Mouse (Mus musculus) lung, postnatal 25 days (tissue): ENCODE measurements around the gene Ash1l.
A peak's percentile ranks its signal among the peaks of the same experiment; 100 is the strongest.

Experiments
- DNase-seq: peaks from one replicate; pipeline ENCODE4 v3.0.0; 2022; ENCODE audit warnings: low spot score

Ash1l gene

DNA sequence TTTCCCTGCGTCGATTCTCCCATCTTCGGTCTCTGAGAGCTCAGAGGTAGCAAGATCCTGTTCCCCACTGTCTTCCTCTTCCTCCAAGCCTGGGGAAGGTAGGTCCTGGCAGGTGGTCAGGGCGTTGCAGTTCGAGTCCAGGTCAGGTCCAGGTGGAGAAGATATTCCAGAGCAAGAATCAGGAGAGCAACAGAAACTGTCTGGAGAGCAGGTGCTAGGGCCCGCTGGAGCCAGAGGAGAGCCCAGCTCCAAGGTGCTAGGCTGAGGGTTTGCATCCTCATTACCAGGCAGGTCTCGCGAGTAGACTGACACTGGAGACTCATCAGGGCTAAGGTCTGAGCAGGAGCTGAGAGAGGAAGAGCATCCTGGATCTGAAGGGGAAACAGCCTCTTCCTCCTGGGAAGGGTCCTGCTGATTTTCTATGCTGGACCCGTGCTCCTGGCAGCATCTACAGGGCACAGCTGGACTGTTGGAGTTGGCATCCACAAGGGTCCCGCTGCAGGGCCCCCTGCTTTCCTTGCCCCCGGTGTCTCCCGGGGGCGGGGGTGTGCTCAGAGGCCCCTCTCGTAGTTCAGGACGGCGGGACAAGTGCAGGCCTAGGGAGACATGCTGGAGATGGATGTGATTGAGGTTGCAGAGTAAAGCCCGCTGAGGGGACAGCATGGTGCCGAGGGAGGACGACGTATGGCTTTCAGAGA, 141.5 kb downstream of the Ash1l start:
- DNase-seq, result no peak

DNA sequence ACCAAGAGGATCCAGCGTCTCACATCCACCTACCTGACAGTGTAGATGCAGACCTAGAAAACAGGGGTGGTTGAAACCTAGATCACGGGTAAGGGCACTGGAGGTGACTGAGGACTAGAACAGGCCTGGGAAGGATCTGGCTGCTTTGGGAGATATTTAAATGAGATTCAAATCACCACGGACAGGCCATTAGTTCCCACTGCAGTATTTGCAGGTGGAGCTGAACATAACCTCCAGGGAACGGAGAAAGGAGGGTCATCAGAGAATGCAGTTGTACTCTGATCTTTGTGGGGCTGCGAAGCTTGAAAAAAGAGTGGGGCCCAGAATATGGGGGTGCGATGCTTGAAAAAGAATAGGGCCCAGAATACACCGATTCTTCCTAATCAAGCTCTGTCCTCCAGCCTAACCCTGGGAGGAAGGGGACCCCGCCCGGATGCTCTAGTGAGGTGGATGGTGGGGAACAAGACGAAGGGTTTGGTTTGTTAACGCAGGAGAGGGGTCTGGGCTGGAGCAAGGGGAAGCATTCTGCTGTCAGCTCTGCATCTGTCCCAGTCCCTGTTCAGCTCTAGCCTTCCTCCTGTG, 142.2 kb downstream of the Ash1l start:
- no peak for DNase-seq

DNA sequence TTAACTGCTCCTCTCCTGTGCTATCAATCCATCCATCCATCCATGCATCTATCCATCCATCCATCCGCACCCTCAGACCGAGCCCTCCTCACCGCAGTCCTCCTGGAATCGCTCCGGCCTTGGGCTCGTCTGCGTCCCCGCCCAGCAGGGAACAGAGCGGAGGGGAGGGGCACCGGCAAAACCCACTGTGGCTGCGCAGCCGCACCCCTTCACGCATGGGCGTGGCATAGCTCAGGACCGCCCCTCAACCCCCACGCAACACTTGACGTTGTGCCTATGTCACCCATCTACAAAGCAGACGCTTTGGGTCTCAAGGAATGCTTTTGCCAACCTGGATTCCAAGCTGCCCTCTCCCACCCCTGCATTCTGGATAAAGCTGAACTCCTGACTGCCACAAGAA, 142.8 kb downstream of the Ash1l start, which contains the start of gene Rusc1:
Gene Rusc1, minus strand, starts transcription at position 137 of the 400 bp plus-strand sequence.
- peak; percentile 88 for DNase-seq

DNA sequence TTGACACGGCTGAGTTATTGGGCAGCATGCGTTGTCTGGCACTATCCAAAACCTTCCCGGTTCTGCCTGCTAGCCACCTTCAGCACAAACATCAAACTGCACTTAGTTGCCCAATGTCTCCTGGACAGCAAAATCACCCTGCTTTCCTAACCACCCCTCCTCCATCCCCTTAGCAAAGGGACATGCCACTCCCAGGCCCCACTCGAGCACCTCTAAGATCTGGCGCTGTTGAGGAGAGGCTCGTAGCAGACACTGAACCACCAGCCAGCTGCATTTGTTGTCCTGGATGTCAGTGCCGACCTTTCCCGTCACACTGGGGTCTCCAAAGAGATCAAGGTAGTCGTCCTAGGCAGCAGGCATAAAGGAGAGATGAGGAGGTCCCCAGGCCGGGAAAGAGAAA, 143.6 kb downstream of the Ash1l start:
- no peak for DNase-seq

DNA sequence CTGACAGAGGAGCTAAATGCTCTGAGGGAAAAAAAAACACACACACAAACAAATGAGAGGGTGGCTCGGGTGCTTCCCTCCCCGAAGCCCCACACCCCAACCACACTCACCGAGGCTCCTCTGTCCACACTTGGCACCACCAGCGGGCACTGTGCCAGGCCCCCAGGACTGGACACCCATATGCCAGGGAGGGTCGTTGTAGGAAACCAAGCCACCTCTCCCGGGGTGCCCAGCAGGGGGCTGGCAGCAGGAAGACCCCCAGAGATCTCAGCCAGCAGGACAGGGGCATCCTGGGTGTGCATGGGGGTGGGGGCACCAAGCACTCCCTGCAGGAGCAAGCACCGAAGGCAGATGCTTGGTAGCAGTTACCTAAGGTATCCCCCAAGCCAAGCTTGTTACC, 150.4 kb downstream of the Ash1l start, which contains the start of gene Gm43738:
Gene Gm43738, minus strand, starts transcription at position 289 of the 400 bp plus-strand sequence.
- no peak for DNase-seq

DNA sequence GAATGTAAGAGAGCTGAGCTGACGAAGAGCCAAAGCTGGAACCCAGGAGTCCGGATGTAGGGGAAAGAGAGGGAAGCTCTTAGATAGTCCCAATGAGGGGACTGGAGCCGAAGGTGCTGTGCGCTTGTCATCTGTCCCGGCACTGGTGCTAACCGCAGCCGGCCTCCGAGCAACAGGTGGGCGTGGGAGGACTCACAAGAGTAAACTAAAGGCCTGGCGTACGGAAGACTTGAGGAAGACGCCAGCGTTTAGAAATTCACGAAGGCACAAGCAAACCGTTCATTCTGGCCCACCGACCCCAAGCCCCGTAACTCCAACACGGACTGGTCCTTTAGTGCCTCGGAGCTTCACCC, 151.0 kb downstream of the Ash1l start:
- no peak for DNase-seq

DNA sequence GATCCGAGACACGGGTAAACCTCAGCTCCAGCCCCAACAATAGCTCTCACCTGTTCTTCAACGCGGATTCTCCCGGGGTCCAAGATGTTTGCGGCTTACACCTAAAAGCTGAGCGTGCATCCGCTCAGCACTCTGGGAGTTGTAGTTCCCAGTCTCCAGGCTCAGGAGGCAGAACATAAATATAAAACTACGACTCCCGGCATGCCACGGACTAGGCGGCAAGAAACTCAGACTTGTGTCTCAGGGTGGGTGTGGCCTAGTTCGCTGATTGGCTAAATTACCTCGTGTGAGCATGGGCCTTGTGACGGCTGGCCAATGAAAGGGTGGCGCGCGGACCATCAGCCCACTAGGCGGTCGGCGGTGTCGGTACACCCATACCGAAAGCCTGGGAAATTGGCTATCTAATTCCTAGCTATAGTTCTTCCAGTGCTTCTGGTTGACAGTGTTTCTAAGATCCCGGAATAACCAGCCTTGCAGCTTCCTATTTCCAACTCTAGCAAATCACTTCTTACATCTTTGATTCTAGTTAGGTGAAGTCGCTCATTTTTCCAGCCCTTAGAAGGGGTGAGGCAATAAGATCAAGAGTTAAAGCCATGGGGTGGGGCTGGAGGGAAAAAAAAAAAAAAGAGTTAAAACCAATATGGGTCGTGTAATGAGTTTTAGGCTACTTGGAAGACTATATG, 151.5 kb downstream of the Ash1l start, which contains the start of gene Fdps:
Gene Fdps, minus strand, starts transcription at position 148 of the 683 bp plus-strand sequence.
- DNase-seq, result peak; percentile 99

DNA sequence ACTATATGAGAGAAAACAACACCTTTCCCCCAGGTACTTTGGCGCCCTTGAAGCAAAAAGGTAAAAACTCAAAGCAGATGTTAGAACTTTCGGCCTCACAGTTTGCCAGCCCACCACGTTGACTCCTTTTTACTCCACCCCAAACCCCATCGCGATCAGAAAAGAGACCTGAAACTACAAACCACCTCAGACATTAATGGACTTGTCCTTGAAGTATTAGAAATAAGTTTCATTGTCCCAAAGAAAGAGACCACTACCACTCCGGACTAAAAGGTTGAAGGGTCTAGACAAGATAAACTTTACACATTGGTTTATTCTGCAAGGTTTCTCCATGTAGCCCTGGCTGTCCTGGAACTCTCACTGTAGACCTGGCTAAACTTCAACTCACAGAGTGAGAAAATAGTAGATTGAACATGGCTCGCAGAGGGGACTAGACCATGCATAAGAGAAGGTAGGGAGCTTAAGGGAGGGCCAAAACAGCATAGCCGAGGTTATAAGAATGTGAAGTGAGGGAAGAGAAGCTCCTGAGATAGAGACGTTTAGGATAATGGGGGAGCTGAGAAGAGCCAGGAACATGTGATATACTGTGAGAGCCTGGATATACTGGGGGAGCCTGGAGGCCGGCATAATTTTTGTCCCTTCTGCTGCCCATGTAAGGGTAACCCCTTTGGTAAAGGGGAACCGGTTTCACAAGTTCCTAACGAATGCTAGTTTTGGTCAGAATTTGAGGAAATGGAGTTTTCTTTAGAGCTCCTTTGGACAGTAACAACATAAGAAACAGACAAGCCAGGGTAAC, 152.3 kb downstream of the Ash1l start:
- no peak for DNase-seq

DNA sequence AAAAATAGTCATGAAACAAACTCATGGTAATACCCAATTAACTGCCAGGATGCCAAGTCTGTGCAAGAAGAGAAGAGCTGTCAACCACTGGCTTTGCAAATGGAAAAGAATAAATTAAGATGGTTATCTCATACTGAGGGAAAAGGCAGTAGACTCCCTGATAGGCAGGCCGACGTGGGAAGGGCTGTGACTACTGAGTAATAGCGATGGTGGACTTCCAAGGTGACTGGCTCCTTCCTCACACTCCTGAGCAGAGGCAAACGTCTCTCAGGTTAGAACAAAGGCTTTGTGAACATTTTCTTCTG, 152.8 kb downstream of the Ash1l start:
- DNase-seq, result no peak

DNA sequence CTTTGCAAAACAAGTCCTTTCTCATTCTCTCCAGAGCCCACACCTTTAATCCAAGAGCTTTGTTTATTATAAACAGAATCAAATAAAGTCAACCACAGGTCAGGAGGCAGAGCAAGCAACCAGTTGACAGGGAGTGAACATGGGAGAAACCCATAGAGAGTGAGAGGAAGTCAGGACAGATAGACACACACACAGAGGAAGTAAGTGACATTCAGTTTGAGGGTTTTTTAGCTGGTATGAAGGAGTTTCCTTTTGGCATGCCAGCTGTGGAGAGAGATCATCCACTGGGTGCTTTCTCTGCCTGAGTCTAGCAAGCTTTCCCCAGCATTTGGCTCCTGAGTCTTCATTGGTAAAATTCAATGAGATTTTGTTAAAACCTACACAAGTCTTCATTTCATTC, 156.5 kb downstream of the Ash1l start:
- DNase-seq, result no peak

DNA sequence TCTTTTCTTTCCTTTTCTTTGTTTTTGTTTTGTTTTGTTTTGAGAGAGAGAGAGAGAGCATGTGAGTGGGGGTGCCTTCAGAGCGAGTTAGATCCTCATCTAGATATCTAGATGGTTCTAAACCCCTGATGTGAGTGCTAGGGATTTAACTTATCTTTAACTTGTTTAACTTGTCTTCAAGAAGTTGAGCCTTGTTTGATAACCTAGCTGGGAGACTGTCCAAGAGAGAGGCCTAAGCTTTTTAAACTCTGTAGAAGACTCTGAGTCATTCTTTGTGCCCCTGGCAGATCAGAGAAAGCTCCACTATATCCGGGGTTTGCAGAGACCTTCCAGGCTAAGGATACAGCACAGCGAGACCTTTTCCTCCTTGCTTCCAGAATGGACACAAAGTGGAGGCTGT, 157.1 kb downstream of the Ash1l start:
- no peak for DNase-seq

DNA sequence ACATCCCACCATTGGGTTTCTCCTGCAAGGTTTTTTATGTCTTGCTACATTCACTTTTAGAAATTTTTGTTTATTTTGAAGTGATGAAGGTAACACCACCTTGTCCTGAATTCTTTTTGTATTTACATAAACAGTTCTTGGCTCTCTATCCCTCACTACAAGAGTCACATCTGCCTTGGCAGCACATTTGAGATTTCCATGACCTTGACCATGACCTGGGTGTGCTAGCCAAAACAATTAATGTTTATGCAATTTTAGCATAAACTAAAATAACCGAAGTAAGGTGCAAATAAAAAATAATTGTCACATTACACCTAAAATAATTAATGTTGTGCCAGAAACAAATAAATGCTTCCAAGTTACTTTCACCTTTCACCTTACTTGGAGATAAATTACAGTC, 157.7 kb downstream of the Ash1l start:
- DNase-seq, result no peak

DNA sequence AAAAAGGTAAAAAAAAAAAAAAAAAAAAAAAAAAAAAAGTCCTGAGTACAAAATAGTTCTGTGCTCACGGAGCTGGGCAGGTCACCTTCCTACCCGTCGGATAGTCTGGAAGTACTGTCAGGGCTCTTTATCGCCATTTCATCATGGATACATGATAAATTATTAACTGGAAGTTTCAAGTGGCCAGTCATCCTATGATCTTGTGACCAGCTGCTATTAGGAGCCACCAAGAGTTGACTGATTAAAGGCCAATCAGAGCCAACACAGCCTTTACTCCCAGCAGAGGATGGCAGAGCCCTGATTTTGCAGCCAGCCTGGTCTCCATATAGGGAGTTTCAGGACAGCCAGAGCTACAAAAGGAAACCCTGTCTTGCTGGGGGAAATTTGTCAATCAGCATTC, 162.6 kb downstream of the Ash1l start:
- DNase-seq, result no peak

DNA sequence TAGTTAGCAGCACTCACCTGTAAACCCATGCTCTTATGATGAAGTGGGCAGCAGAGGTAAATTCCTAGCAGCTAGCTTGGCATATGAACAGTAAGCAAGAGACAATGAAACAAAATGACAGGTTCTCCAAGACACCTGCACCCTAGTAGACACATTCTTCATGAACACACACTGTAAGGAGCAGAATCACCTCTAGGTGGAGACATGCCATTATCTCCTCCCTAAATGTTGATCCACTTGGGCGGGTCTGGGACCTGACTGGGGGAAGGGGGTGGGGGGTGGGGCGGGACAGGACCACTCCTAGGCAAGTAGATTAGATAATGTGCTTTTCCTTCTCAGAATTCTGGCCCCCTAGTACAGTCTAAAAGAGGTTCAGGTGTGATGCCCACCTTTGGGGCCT, 165.1 kb downstream of the Ash1l start:
- DNase-seq, result peak; percentile 49

DNA sequence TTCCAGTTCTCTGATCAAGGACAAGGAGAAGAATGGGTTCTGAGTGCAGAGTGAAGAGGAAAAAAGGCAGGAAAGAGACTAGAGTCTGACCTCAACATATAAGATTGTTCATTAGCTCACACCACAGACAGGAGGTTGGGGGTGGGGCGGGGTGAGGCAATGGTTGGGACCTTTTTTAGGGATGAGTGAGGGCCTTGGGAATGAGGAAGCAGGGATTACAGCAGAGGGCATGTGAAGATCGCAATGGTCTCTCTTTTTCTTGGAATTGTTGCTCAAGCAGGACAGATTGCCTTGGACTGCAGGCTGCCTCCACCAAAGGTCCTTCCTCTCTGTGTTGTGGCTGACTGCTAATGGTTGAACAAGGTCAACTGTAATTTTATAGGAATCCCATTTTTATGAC, 172.9 kb downstream of the Ash1l start:
- peak; percentile 30 for DNase-seq

DNA sequence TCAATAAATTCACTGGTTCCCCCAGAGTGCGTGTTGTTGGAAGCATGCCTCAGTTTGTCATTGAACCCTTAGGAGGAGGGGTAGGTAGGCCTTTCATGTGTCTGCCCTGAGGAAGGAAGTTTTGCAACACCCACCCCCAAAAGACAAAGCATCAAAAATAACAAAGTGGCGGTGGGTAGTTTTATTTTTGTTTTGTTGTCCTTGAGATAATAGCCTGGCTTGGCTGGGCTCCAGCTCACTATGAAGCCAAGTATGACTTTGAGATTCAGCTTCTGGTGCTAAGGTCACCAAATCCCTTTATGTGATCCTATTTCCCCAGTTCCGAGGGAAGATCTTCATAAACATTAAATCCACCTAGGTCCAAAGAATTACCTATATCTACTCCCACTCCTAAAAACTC, 173.8 kb downstream of the Ash1l start:
- DNase-seq, result no peak

DNA sequence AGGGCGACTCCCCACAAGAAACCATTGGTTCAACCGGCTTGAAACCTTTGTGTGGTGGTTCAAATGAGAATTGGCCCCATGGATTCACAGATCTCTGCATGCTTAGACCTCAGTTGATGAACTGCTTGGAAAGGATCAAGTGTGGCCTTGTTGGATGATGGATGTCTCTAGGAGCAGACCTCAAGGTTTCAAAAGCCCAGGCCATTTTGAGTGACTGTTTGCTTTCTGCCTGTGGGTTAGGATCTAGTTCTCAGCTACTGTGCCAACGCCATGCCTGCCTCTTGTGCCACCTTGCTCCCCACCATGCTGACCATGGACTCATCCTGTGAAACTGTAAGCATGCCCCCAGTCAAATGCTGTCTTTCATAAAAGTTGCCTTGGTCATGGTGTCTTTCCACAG, 175.6 kb downstream of the Ash1l start:
- no peak for DNase-seq
